Mouse (Mus musculus) spleen, postnatal 14 days (tissue): ENCODE data around the gene Kcna3.

Source experiments
- DNase-seq, 2 experiments: peaks; one replicate each; pipeline ENCODE4 v3.0.0; 2021 to 2022; ENCODE audit warnings: low spot score in 2 of 2

The Kcna3 gene

DNA sequence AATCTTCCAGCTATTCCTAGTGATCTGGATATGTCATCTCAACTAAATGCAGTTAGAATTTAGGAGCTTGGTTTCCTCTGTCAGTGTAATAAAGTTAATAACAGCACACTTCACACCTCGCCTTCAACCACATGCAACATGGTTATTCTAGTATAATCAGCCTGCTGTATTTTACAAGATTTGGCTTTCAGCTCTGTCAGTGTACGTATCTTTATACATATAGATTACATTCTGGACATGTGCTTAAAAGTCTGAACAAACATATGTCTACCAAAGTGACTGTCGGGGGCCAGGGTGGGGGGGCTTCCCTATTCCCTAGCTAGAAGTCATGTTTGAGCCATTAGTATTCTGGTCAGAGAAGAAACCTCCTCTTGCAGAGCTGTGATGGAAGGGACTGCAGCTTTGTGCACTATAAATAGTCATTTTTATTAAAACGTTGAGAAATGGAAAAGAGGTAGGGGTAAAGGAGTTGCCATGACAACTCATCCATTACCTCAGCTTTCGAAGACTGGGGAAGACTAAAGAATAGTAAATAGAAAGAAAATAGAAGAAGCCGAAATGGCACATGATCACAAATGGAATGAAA, 29.6 kb downstream of the Kcna3 start:
- DNase-seq = no peak

DNA sequence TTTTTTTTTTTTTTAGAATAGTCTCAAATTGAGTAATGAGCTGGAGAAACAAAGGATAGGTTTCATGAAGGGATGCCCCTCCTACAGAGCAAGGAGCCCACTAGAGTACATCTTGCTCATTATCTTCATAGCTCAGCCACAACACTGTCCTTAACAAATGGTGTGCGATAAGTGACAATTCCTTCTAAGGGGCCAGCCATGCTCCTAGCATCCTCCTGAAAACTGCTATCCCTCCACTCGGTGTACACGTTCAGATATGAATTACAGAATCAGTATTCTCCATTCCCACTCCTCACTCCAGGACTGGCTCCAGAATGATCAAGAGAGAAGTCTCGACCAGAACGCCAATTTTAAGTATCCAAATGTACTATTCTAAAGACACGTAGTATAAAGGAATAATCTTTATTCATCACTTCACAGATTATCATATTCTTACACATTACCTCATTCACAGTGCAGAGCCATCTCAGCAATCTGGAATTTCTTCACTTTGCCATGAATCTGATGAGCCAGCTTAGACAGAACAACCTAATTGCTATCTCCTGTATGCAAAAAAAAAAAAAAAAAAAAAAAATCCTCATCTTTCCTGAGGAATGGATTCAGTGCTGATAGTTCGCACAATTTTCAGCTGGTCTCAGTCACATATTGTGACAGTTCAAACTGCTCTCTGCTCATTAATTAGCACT, 30.3 kb downstream of the Kcna3 start:
- no peak for DNase-seq

DNA sequence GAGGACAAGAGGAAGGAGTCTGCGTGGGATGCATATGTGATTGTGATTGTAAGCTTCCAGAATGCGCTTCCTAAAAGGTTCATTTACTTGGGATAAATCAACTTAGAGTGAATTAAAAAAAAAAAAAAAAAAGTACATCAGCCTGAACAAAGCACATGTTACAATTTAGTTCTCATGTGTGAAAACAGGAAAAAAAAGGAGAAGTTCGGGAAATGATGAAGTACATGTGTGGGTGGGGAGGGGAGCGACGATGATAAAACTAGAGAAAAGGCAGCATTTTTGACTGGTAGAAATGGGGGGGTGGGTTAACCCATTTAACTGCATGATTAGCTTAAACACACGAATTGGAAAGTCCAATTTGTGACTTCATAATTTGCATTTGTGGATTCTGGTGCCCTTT, 31.3 kb downstream of the Kcna3 start:
- DNase-seq = no peak

DNA sequence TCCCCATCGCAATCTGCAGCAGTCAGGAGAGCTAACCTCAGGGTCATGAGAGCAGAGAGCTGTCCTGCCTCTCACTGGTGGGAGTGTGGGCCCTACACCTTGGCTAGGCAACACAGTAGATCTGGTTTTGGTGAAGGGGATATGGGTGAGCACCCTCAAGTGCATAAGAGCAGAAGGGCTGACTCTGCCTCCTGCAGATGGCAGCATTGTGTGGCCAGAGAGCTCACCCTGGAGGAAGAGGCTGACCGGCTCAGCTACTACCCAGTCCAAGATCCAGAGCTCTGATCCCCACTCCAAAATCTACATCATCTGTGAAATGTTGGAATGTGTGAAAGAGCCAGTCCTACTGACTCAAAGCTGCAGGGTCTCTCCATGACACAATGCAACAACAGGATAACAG, 37.9 kb downstream of the Kcna3 start:
- DNase-seq = no peak

DNA sequence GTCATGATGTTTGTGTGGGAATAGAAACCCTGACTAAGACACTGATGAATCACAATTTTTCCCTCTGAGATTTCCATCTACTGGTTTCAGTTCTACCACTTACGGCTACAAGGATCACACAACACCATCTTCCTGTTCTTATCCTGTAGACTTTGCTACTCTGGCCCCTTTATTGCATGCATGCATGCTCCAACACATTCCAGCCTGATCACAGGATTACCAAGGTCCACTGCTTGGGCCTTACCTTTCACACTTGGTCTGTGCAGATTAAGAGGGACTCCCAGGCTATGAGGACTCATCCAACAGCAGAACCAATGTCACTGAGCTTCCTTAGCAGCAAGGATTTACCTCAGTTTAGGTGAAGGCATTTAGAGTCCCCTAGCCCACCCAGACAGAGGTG, 39.7 kb downstream of the Kcna3 start:
- no peak for DNase-seq

DNA sequence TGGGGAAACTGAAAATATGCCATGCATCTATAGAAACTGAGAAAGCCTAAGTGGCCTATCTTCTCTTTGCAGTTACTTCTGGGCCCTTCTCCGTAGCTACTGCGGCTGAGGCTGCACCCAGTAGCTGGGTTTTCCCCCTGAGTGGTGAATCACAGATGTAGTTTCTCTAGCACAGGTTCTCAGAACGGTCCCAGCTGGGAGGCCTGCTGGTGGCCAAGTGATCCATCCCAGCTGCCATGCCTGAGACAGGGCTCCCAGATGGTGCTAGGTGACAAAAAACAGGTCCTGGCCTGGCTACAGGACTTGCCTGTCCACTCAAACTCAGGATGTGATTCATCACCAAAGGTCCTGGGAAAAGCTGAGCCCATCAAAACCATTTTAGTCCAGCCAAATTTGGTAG, 40.7 kb downstream of the Kcna3 start:
- no peak for DNase-seq

DNA sequence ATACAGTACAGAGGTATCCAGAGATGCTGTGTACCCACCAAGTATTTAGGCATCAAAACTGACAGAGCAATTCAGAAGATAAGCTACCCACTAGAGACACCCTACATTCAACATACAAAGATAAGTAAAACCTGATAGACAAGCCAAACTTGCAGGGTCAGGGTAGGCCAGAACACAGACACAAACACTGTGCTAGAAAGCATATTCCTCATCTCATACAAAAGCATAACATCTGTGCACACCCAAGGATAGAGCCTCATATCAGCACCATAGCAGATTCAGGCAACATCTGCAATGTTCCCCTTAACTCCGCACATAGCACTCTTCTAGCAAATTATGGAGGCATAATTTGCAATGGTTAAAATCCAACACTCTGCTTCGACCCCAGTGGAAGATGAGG, 41.1 kb downstream of the Kcna3 start:
- no peak for DNase-seq

DNA sequence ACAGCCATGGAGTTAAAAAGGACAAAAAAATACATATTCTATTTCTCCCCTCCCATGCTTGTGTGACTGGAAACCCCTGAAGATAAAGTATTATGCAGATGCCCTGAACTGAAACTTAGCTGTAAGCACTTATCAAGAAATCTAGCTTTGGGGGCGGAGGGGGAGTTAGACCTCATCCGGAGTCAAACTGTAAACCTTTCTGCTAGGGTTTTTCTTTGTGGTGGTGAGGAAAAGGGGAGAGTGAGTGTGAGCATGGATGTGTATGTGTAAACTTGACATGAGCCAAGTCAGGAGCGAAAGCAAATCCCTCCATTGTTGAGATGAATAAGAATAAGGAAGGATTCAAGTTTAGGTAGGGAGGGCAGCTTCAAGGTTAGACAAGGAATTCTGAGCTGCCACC, 44.8 kb downstream of the Kcna3 start:
- no peak for DNase-seq

DNA sequence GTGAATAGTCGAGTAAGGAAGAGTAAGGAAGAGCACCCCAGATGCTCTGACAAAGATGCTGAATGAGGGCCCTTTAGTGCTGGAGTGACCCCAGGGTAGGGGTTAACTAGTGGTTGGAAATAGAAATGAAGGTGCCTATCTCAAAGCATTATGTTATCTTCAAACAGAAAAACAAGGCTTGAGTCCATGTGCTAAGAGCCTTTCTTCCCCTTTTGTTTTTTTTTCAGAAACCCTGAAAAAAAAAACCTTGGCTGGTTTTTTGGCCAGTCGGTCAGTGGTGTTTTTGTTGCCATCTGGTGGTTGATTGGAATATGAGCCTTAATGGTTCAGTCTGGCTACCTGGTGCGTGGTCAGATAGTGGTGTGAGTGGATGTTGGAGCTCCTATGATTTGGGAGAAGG, 45.3 kb downstream of the Kcna3 start:
- DNase-seq = no peak

DNA sequence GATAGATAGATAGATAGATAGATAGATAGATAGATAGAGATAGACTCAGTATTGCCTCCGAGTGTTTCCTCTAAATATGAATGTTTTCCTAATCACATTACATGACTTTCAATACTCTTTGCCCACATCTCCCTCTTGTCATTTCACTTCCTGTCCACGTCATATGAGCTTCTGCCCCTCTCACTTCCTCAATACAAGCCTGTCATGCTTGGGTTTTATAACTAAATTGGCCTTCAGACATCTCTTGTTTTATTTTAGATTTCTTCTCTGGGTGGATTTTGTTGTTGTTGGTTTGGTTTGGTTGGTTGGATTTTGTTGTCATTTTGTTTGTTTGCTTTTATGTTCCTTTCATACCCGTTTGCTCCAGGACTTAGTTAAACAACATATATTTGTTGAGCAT, 48.6 kb downstream of the Kcna3 start:
- DNase-seq = no peak

DNA sequence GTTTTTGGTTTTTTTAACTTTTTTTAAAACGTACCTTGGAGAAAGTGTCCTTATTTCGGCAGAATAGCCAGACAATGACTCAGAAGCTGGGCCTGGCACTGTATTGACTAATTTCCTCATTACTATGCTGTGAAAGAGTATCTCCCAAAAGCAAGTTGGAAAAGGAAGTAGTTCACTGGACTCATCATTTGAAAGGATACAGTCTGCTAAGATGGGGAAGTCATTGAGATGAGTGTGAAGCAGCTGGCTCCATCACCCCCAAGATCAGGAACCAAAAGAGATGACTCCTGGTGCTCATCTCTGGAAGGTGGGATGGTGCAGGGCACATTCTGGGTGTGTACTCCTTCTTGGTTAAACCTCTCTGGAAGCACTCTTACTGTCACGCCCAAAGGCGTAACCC, 51.4 kb downstream of the Kcna3 start:
- no peak for DNase-seq
